Mouse (Mus musculus): ENCODE measurements around the gene Mrps9.
"Not testable (repeated sequence)": the region's sequence is repeated elsewhere in the genome, so short reads cannot be mapped to it uniquely, and the experiment has no call there.

Mrps9 gene

DNA sequence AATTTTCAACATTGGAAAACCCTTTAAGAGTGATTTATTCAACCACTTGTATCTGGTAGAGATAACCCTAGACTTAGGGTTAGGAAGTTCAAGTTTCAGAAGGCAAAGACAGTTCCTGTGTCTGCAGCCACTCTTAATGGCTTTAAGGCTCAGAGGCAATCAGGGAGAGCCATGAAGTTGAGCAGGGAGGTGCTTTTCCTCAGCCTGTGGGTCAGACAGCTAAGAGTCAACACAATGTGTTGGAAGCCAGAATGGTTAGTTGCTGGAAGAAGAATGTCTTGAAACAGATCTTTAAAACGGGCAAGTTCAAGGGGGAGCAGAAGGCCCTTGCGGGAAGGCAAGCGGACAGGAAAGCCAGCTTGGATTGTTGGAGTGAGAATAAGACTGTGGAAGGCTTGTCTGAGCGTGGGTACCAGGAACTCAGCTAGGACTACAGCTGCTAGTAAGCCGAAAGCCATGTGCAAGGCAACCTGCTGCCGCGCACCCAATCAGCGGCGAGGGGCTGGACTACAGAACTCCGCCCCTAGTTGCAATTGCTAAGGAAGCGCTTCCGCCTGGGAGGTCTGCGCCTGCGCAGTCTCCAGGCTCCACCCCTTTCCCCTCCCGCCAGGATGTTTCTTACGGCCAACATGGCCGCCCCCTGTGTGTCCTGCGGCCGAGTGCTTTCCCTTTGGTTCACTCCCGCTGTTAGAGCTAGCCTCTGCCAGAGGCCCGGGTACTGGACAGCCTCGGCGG lies at the start of gene Mrps9:
Gene Mrps9 (plus strand): TSS at position 571 of the 735 bp plus-strand sequence.
- DNase-seq, result peak; percentile 97 to 98

DNA sequence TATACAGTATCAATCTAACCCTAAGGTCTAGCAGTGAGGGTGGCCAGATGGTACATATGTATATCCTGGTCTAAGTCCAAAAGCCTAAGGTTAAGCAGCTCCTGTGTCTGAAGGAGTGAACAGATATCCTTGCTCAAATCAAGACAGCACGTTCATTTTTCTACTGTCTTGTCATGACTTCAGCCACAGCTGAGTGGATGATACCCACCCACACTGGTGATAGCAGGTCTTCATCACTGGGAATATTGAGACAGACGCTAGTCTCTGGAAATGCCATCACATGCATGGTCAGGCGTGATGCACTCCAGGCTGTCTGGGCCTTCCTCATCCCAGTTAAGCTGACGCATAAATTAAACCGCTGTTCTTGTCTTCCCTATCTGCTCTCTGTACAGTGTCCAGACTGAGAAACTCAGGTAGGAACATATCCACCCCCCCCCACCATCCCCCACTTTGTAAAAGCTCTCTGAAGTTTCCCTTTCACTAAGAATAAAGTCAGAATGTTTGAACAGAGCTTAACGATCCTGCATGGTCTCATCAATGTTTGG lies 37.7 kb upstream of the Mrps9 start:
- no peak for DNase-seq

DNA sequence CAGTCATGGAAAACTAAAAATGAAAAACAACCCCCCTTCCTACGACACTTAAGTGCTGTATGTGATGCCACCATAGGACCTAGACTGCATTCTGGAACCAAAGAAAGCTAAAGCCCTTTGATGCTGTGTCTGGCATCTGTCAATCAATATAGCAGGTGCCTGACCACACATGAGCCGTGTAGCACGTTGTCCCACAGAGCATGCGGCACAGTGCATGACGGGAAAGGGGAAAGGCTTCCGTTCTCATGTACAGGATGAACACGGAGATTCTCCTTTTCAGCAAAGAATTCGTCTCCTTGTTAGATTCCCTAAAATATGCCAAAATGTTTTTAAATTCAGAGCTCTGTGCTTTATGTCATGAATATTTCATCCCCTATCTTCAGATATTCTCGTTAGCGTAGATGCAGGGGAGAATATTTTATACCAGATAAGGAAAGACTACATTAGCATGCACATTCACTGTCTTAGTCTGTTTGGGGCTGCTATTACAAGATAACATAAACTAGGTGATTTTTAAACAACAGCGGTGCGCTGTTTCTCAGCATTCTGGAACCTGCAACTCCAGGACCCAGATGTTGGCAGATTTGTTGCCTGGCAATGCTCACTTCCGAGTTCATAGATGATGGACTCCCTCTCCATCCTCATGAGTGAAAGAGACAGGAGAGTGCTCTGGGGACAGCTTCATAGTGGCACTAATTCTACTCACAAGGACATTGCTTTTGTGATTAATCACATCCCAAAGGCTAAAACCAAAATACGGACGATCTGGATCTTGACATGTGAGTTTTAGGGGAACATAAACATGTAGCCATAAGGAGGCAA lies 36.0 kb upstream of the Mrps9 start:
- DNase-seq, result no peak

DNA sequence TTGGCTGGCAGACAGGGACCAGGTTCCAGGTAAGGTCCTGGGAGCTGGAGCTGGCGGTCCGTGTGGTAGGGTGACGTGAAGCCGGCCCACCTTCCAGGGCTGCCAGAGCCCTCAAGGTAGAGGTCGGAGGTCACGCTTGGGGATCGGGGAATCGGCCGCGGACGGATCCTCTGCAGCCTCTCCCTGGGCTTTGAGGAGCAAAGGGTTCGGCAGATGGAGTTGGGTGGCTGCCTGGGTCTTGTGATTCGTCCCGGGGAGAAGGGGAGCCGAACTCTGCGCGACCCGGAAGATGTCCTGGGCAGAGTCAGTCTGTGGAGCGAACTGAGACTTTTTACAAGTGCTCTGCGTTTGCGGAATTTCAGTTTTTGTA lies 350 bp downstream of the Mrps9 start:
- no peak for DNase-seq

DNA sequence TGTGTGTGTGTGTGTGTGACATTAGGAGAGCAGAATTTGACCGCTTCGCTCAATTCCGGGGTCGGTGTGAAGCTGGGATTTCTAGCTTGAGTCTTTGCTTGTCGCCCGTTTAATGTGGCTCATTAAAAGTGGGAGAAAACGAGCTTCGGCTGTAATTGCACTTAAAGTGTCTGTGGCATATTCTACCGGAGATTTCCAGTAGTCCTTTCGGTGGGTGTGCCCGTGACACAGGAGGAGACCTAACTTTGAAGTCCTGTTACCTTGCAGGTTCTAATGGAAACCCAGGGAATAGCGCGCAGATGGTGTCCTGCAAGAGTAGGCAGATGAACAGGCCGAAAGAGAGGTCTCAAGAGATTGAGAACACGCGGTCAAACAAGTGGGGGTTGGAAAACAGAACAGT lies 777 bp downstream of the Mrps9 start:
- no peak for DNase-seq

DNA sequence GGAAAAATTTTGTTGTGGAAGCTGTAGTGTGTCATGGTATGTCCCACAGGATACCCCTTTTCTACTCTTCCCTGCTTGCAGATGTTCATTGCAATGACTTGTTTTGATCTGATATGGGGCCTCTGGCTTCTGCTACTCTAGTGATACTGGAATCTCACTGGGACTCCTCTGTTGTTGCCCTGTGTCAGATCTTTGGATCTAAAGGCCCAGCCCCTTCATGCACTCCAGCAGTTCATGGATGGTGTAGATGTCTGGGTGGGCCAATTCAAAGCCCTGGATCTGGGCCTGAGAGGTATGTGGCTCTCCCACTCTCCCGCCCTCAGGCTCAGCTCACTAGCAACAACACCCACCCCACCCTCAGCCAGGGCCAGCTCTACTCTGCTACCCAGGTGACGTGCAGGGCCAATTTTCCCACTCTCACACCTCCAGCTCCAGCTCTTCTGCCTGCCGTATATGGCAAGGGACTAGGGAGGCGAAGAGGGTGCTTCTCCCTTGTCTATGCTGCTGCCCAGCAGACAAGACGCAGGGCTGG lies 13.8 kb downstream of the Mrps9 start:
- DNase-seq, result no peak

DNA sequence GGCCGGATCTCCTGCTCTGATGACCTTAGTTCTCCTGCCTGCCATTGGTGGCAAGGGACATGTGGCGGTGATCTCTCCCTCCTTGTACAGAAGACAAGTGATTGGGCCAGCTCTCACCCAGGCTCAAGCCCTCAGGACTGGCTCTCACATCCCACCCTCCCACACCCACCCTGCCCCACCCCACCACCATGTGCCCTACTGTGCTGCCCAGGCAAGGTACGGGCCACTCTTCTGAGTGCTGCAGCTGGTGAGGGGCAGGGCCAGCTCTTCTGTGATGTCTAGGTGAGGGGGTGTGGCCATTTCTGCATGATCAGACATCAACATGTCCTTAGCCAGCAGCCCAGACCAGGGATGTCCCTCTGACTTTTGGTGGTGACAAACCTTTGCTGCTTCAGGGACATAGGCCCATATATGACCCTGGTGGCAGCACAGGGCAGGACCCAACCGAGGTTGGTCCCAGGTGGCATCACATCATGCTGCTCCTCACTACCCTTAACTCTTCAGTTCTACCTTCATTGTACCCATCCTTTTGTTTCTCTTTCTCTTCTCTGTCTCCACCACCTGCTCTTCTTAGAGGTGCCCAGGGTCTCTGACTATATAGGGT lies 14.4 kb downstream of the Mrps9 start:
- DNase-seq, result no peak

DNA sequence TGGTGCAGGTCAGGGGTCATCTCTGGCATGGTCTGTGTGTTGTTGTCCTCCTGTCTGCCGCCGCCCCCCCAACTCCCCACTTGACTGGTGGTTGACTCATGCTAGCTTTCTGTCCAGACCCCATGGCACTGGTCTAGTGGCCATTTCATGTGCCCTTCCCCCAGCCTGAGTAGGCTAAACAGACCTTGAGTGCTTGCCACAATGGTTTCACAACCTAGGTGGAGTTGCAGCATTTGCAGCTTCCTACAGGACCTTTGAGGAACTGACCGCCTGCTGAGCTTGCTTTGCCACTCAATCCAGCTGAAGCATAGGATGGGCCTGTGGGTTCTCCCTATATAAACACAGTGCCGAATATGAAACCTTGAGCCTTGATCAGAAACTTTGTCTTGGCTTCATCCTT lies 15.0 kb downstream of the Mrps9 start:
- DNase-seq, result no peak

DNA sequence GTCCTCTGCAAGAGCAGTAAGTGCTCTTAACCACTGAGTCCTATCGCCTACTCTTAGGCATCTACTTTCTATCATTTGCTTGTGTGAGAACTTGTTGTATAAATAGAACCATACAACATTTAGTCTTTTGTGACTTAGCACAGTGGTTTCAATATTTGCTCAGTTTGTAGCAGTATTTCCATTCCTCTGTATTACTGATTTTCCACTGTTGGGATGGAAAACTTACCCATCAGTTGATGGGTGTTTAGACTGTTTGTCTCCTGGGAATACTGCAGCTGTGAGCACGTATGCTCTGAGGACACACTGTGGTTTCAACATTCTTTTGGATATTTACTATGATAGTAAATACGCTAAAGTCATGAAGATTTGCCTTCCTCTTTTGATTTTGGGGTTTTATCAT lies 16.2 kb downstream of the Mrps9 start:
- no peak for DNase-seq

DNA sequence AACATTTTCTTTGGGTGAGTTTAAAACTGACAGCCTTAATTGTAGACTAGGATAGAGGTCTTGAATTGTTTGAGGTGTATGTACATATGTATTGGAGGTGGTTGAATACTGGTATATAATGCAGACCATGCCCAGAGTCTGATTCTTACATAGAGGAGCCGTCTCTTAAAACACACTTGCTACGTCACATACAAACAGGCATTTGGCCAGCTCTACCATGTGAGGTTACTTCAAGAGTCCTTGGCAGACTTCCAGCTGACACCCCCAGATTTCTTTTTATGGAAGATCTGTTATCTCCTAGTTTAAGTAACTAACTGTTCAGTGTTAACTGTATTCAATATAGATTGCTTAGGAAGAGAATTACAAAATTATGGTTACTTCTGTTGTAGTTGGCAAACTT lies 23.1 kb downstream of the Mrps9 start:
- DNase-seq, result no peak

DNA sequence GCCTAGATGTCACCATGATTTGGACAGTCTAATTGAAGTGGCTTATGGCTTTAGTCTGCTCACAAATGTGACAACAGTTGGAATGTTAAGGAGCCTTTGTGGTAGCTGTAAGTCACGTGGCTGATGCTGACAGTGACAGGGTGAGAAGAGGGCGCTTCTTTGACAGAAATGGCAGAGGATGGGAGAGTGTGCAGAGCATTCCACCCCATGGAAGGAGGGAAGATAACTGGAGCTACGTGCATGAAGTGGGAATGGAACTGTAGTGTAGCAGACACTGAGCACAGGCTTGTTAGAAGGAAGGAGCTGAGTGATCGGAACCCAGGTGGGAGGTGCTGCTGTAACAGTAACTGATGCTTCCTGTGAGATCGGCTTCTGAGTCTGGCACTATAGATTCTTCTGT lies 24.2 kb downstream of the Mrps9 start:
- DNase-seq, result no peak

DNA sequence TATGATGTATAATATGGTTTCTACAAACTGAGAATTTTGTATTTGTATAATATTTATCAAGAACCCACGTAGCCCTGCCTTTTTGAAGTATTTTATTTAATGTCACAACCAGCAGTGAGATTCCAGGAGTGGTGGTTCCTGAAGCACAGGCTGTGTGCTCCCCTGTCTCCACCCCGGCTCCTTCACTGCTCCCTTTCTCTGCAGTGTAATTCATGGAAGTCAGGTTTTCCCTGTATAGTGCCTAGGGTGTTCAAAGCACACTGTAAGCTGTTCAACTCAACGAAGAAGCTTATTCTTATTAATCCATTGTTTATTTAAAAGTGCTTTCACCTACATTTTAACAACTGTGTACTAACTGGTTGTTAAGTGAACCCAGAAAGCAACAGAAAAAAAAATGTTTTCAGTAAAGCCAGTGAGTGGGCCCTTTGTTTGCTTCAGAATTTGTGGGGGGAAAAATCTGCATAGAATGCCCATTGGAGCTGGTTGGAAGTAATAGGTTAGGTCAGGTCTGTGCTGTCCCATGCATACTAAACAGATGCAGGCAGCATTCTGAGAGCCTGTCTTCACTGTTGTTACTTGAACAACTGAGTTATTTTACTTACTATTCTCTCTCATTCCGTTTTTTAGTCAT lies 25.5 kb downstream of the Mrps9 start:
- no peak for DNase-seq

DNA sequence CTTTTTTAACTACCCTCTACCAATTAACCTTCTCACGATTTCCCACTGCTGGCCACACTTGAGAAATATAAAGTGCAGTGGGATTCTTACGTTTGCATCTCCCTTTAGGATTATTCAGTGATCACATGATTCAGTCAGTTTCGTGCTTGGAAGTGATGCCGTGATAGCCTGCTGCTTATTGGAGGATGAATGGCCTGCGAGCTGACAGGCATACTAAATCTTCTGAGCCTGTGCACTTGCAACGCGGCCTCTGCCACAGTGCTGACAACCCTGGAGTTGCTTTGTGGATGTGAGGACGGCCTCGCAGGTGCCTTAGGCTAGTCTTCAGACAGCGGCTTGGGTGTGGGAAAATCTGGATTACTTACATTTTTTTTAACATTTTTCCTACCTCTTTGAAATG lies 26.2 kb downstream of the Mrps9 start:
- no peak for DNase-seq

DNA sequence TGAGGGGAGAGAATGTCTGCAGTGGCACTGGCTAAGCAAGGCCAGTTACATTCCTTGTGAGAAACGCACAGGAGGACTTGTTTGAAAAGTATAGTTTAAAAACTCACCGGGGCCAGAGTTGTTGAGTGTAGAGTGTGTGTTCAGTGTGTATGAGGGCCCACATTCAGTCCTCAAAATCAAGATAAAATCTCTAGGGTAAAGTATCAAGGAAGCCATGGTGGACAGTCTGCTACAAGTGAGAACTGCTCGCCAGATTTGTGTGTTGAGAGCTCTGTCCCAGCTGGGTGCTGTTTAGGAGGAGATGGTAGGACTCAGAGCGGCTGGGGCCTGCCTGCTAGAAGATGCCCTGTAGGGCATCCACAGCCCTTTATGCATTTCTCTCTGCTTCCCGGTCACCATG lies 27.8 kb downstream of the Mrps9 start:
- no peak for DNase-seq

DNA sequence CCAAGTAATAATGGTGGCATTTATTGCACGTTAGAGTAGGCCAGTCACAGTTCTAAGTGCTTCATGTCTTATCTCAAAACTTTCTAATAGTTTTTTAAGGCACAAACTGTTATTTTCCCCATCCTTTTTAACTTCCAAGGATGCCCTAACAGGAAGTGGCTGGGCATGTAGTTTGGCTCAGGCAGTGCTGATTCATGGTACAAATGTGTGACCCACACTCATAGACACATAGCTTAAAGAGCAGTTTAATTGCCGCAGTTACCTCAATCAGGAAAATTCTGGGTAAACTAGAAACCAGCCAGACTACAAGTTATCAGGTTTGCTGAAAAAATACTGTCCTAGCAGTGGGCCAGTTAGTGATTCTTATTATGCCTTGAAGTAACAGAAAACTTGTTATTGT lies 31.2 kb downstream of the Mrps9 start:
- DNase-seq, result no peak

DNA sequence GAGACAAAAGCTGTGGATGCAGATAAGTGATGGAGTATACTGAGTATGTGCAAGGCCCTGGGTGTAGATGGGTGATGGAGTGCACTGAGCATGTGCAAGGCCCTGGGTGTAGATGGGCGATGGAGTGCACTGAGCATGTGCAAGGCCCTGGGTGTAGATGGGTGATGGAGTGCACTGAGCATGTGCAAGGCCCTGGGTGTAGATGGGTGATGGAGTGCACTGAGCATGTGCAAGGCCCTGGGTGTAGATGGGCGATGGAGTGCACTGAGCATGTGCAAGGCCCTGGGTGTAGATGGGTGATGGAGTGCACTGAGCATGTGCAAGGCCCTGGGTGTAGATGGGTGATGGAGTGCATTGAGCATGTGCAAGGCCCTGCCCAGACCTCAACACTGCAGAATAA lies 32.4 kb downstream of the Mrps9 start:
- DNase-seq, result not testable (repeated sequence)

DNA sequence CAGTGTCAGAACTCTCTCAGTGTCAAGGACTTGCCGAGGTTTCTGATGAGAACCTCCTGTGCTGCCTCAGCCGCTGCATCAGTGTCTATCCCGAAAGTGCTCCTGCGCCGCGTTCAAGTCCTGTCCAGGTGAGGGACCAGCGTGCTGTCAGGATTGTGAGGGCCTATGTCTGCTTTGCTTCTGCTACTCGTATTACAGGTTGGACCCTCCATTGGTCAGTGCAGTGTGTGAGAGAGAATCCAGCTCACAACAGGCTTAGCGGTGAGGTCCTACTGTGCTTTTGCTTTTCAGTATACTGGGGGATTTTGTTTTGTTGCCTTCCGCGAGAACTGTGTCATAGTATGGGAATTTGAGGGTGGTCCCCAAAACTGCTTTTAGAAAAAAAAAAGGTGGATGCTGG lies 36.8 kb downstream of the Mrps9 start:
- DNase-seq, result no peak

DNA sequence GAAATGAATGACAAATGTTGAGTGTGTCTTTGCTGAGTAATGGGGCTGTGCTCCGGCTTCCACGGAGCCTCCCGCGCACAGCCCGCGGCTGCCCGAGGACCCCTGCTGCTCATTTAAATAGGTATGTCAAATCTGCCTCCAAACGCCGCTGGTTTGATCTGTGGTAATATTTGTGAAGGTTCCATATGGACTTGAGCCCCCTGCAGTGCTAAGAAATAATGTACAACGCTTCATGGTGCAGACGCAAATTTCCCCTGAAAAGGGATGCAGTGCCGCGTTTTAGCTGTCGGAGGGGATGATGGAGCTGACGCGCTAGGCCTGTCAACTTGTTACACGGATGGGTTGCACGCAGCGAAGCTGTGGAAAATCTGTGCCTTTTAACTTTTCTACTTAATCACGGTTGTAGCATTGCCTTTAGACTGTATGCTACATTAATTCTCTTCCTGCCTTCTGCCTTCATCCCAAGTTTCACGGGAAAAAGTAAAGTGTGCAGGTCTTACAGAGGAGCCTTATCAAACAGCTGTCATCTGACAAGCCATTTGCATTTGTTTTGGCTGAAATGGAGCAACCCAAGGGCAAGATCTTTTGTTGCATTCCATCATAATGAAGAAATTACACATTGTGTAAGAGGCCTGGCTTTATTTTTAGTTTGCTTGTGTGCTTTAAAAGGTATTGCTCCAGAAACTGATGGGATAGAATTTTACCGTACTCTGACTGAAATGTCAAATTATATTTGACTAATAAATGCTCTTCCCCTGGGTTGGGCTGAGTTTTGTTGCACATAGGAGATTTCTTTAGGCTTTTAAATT lies 37.7 kb downstream of the Mrps9 start:
- DNase-seq, result peak in 1 of 2 experiments; percentile 19

DNA sequence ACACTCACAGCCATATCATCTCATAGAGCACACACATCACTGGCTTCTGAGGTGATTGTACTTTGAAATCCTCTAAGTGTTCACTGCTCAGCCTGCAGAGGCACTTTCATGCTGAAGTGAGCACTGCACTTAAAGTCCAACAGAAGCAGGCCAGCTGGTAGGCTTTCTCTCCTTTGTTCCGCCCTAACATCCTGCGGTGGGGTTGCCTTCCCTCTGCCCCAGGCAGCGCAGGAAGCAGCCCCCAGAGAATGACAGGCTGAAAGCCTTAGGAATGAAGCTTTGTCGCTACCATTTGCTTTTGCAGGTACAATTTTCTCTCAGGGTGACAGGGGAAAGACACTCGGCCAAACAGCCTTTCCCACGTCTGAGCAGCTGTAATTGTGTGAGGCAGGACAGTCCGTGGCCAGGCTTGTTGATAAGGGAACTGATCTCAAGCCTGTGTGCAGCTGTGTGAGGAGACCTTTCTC lies 38.4 kb downstream of the Mrps9 start:
- DNase-seq, result no peak

DNA sequence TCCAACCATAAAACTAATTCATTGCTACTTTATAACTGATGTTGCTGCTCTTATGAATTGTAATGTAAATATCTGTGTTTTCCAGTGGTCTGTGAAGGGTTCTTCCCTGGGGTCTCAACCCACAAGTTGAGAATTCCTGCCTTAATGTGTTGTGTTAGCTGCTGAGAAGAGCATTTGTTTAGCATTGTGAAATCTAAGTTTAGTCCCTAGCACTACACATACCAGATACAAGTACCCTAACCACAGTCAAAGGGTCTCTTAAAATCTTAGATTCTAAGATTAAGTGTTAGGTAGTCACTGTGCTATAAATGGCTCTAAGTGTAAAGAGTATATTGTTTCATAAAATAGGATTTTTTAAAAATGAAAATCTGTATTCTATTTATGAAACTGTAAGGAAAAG lies 43.7 kb downstream of the Mrps9 start:
- DNase-seq, result no peak

DNA sequence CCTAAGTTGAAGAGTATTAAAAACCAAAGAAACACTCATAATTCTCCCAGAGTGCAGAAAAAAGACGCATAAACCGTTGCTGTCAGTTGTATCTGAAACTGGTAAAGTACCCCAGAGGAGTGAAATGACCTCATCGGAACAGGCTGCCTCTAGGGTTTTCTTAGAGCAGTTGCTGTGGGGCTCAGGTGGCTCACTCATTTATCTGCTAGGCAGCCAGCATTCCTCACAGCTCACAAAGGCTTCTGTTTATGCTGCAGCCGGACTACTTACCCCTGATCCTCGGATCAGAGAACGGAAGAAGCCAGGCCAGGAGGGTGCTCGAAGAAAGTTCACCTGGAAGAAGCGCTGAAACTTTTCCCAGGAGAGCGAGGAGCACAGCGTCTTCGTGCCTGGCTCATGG lies 54.1 kb downstream of the Mrps9 start:
- no peak for DNase-seq

DNA sequence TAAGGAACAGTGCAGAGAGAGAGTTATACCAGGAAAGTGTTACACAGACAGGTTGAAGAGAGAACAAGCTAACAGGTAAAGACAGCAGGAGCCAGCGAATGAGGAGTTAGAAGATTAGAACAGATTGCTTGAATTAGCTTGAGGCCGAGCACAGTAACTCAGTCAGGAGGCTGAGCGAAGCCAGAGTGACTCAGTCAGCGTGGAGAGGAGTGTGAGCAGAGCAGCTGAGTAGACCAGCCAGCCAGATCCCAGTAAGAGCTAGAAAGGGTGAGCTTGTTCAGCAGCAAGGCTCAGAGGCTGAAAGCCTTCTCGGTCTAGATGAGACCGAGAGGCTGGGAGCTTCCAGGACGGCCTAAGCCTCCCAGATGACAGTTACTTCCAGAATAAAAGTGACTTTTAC lies 55.7 kb downstream of the Mrps9 start:
- no peak for DNase-seq
